Mouse (Mus musculus) heart, adult 18-20 months (tissue): Measurements from ENCODE around the gene Scp2d1. TPM values are rescaled to one million over a fixed set of nuclear protein-coding genes. Genes with fewer than 3 reads are reported as not detected.
"Not testable (repeated sequence)": the region's sequence is repeated elsewhere in the genome, so short reads cannot be mapped to it uniquely, and the experiment has no call there.

Experiments
- DNase-seq, 2 experiments: peaks; one replicate each; pipeline ENCODE4 v3.0.0; 2021 to 2022; ENCODE audit warnings: mixed read lengths in 1 of 2
- long read RNA-seq, 2 experiments: library from polyadenylated mRNA; stranded (forward); transcript quantifications; one replicate each; pipeline ENCODE4 v2.0.0; 2021
- total RNA-seq, 2 experiments: library from RNA; stranded (reverse); gene quantifications; 2 replicates each; pipeline ENCODE4 v1.2.3; 2021

Gene Scp2d1
- not detected for total RNA-seq
- long read RNA-seq, experiment 1 = 0 reads
- long read RNA-seq, experiment 2 = 0 reads

GRCm38 (mm10) chr2:144823356-144823755, at the start of gene Scp2d1:
Gene Scp2d1, plus strand, starts transcription at chr2:144823656.
- not testable (repeated sequence) for DNase-seq

GRCm38 (mm10) chr2:144774636-144775160, 48.8 kb upstream of the Scp2d1 start:
- DNase-seq = peak; percentile 49 to 53

- DNase-seq = no peak
Measured at GRCm38 (mm10) chr2:144775626-144776025, 47.8 kb upstream of the Scp2d1 start.

- no peak for DNase-seq
Measured at GRCm38 (mm10) chr2:144779263-144779662, 44.2 kb upstream of the Scp2d1 start.

GRCm38 (mm10) chr2:144780731-144781130, 42.7 kb upstream of the Scp2d1 start:
- DNase-seq = peak; percentile 17 to 36

- no peak for DNase-seq
Measured at GRCm38 (mm10) chr2:144781871-144782270, 41.6 kb upstream of the Scp2d1 start.

- no peak for DNase-seq
Measured at GRCm38 (mm10) chr2:144782481-144782880, 41.0 kb upstream of the Scp2d1 start.

GRCm38 (mm10) chr2:144783190-144783589, 40.3 kb upstream of the Scp2d1 start:
- no peak for DNase-seq

GRCm38 (mm10) chr2:144783831-144784230, 39.6 kb upstream of the Scp2d1 start:
- DNase-seq = no peak

GRCm38 (mm10) chr2:144791671-144792294, 31.7 kb upstream of the Scp2d1 start:
- DNase-seq = no peak

GRCm38 (mm10) chr2:144797515-144797914, 25.9 kb upstream of the Scp2d1 start:
- DNase-seq = peak in 1 of 2 experiments; percentile 26

GRCm38 (mm10) chr2:144807766-144808754, 15.4 kb upstream of the Scp2d1 start:
- no peak for DNase-seq

GRCm38 (mm10) chr2:144828457-144828985, 5.1 kb downstream of the Scp2d1 start:
- DNase-seq = no peak

- DNase-seq = no peak
Measured at GRCm38 (mm10) chr2:144836667-144837311, 13.3 kb downstream of the Scp2d1 start.

GRCm38 (mm10) chr2:144837312-144837679, 13.8 kb downstream of the Scp2d1 start:
- no peak for DNase-seq

- DNase-seq = peak; percentile 14 to 47
Measured at GRCm38 (mm10) chr2:144868827-144869226, 45.4 kb downstream of the Scp2d1 start.

Other genes starting within 250 kb of the Scp2d1 start
- 100 to 1,000 TPM; 103 to 108 TPM for gene Smim26, start 229.6 kb upstream of the Scp2d1 start, total RNA-seq
- 10 to 100 TPM; 18.4 to 19.9 TPM for gene Dtd1, start 223.8 kb upstream of the Scp2d1 start, total RNA-seq